Mouse (Mus musculus): ENCODE data around the gene Nepro. TPM values are rescaled to one million over a fixed set of nuclear protein-coding genes. Genes with fewer than 3 reads are reported as not detected.

Nepro gene
- polyA plus RNA-seq, 1 experiment from 2014 or later = 6.8 TPM

DNA sequence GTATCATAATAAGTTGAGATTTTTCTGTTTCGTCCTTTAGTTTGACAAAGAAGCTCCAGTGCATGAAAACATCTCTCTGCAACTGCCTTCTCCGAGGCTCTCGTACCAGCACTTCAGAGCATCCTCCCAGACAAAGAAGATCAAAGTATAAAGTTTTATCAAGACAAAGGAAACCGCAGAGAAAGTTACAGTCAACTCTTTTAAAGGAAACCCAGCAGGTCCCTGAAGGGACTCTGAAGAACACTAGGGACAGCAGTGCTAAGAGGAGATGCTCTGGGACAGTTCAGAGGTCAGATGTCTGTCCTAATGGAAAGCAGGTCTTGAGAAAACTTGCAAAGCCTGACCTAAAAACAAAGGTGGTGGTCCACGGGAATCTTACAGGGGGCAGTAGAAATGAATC, 11.6 kb downstream of the Nepro start:
- Histone ChIP-seq H3K4me1 (replicated peaks) (no peaks in the 10 kb centered on the region), H3K9me3 (replicated peaks) (no peaks in the 10 kb centered on the region), H3K27ac (ENCODE audit: poor library complexity, severe bottlenecking) (no peak overlapping the region), H3K36me3 (peaks cover 83% of the 10 kb centered on the region), H3K4me3 (no peak overlapping the region), H3K9ac (no peak overlapping the region), H3K4me2 (no peak overlapping the region), H3K27me3 (replicated peaks) (no peaks in the 10 kb centered on the region)
- 85% methylated on average over 5 of the region's 5 CpGs for WGBS
- ATAC-seq (ENCODE audit: insufficient number of reproducible peaks, low FRiP score) = no peak

DNA sequence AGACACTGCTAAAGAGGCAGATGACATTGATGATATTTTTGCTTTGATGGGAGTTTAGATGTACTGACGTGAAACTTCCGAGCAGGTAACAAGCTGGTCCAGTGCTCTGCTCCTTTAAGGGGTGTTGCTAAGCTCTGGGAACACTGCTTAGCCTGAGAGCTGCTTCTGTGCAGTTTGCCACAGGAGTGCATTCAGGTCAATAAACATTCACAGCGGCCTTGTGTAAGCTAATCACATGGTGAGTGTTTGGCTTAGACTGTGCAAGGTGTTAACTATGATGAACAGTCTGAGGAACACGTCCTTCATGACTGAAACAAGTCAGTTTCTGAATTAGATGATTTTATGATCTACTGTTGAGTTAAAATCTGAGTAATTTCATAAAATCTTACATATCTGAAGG, 12.0 kb downstream of the Nepro start:
- H3K4me1 ChIP-seq (replicated peaks) = no peaks in the 10 kb centered on the region
- no peak overlapping the region for H3K9ac ChIP-seq
- H3K9me3 ChIP-seq (replicated peaks) = no peaks in the 10 kb centered on the region
- ATAC-seq (ENCODE audit: insufficient number of reproducible peaks, low FRiP score) = no peak
- H3K4me2 ChIP-seq = no peak overlapping the region
- no peak overlapping the region for H3K4me3 ChIP-seq
- 85% methylated on average over 4 of the region's 4 CpGs for WGBS
- no peaks in the 10 kb centered on the region for H3K27me3 ChIP-seq (replicated peaks)
- peaks cover 79% of the 10 kb centered on the region for H3K36me3 ChIP-seq
- no peak overlapping the region for H3K27ac ChIP-seq (ENCODE audit: poor library complexity, severe bottlenecking)

DNA sequence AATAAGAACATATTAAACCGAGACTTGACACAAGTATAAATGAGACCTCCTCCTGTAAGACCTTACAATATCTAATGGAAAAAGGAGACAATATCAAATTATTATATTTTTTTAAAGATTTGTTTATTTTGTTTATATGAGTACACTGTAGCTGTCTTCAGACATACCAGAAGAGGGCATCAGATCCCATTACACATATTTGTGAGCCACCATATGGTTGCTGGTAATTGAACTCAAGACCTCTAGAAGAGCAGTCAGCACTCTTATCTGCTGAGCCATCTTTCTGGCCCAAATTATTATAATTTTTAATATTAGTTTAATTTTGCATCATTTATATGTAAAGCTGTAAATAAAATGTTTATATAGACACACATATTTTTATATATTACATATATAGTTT, 18.7 kb downstream of the Nepro start:
- H3K9me3 ChIP-seq (replicated peaks) = no peaks in the 10 kb centered on the region
- H3K4me1 ChIP-seq (replicated peaks) = peaks cover 8% of the 10 kb centered on the region
- H3K4me2 ChIP-seq = no peak overlapping the region
- no peak overlapping the region for H3K27ac ChIP-seq (ENCODE audit: poor library complexity, severe bottlenecking)
- no peak overlapping the region for H3K9ac ChIP-seq
- ATAC-seq (ENCODE audit: insufficient number of reproducible peaks, low FRiP score) = no peak
- 95% methylated on average over 1 of the region's 1 CpGs for WGBS
- no peaks in the 10 kb centered on the region for H3K27me3 ChIP-seq (replicated peaks)
- no peak overlapping the region for H3K4me3 ChIP-seq
- H3K36me3 ChIP-seq = peaks cover 29% of the 10 kb centered on the region

DNA sequence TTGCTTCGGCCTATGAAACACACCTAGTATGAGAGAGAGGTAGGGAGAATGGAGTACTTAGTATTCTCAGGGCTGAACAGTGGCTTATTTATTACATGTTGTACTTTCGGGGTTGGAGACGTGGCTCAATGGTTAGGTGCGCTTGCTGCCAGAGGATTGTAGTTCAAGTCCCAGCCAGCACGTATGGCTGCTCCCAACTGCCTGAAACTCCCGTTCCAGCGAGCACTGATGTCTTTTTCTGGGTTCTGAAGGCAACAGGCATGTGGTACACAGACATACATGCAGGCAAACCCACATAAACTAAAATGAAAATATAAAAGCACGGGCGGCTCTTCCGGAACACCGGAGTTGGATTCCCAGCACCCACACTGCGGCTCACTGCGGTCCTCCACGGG, 21.4 kb downstream of the Nepro start:
- H3K9ac ChIP-seq = peak overlapping the region; percentile 87
- H3K36me3 ChIP-seq = peaks cover 10% of the 10 kb centered on the region
- WGBS = 7% methylated on average over 14 of the region's 14 CpGs
- ATAC-seq (ENCODE audit: insufficient number of reproducible peaks, low FRiP score) = peak; percentile 12
- peak overlapping the region; percentile 87 for H3K4me2 ChIP-seq
- no peaks in the 10 kb centered on the region for H3K27me3 ChIP-seq (replicated peaks)
- peak overlapping the region; percentile 91 for H3K4me3 ChIP-seq
- H3K9me3 ChIP-seq (replicated peaks) = no peaks in the 10 kb centered on the region
- peaks cover 8% of the 10 kb centered on the region for H3K4me1 ChIP-seq (replicated peaks)
- peak overlapping the region; percentile 97 for H3K27ac ChIP-seq (ENCODE audit: poor library complexity, severe bottlenecking)

DNA sequence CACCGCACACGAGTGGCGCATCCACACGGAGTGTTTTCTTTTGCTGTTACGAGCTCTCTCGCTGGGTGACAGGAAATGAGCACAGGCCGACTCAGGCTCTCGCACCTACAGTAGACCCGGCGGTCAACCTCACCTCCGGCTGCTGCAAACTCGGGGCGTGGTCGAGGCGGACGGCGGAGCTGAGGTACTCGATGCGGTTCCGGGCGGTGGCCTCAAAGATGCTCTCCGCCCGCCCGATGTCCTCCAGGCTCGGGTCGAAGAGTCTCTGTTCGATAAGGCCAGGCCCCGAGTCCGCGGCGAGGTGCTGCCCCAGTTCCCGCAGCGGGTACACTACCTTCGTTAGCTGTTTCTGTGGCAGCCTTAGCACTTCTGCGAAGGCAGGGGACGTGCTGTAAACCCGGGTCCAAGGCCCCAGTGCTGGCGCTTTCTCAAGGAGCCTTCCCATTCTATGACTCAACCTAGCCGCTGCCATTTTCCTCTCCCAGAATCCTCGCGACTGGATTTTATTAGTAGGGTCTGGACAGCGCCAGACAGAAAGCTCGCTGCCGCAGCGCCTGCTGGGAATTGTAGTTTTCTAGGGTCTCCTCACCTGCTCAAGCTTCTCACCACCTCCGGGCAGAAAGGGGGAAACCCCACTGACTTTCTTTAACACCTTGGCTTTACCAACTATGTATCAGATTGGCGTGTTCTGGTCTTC, 21.9 kb downstream of the Nepro start, which contains the start of gene Gtpbp8:
TSS of gene Gtpbp8 (minus strand) at position 498 of the 697 bp plus-strand sequence.
- H3K9me3 ChIP-seq (replicated peaks) = no peaks in the 10 kb centered on the region
- peak; percentile 91 for ATAC-seq (ENCODE audit: insufficient number of reproducible peaks, low FRiP score)

DNA sequence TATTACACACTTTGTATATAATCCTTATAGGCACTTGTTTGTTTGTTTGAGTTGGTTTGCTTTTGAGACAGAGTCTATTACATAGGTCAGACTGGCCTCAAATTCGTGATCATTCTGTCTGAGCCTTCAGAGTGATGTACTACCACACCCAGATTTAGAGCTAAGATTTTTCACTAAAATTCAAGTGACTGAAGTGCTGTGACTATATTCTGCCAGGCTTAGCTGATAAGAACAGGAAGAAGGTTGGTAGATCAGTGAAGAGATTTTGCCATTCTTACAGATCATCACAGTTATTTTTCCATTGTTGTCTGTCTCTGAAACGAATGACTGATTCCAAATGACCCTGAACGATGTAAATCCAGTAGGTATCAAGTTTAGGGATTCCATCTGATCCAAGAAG, 23.9 kb downstream of the Nepro start:
- ATAC-seq (ENCODE audit: insufficient number of reproducible peaks, low FRiP score) = no peak
- H3K9me3 ChIP-seq (replicated peaks) = no peaks in the 10 kb centered on the region
- no peak overlapping the region for H3K4me3 ChIP-seq
- H3K27me3 ChIP-seq (replicated peaks) = no peaks in the 10 kb centered on the region
- WGBS = 54% methylated on average over 3 of the region's 3 CpGs
- H3K4me2 ChIP-seq = no peak overlapping the region
- H3K9ac ChIP-seq = no peak overlapping the region
- no peak overlapping the region for H3K27ac ChIP-seq (ENCODE audit: poor library complexity, severe bottlenecking)
- no peaks in the 10 kb centered on the region for H3K36me3 ChIP-seq
- peaks cover 8% of the 10 kb centered on the region for H3K4me1 ChIP-seq (replicated peaks)

More for the DNA sequence above, 21.9 kb downstream of the Nepro start, which contains the start of gene Gtpbp8:
- H3K9ac ChIP-seq = peak within 1 kb of the TSS; percentile 87
- H3K36me3 ChIP-seq = peaks cover 10% of the 10 kb centered on the region
- H3K4me3 ChIP-seq = peak within 1 kb of the TSS; percentile 91
- no peaks in the 10 kb centered on the region for H3K27me3 ChIP-seq (replicated peaks)
- H3K27ac ChIP-seq (ENCODE audit: poor library complexity, severe bottlenecking) = peak within 1 kb of the TSS; percentile 97
- peaks cover 8% of the 10 kb centered on the region for H3K4me1 ChIP-seq (replicated peaks)
- WGBS = under 1% methylated on average over 47 of the region's 47 CpGs
- H3K4me2 ChIP-seq = peak within 1 kb of the TSS; percentile 87

DNA sequence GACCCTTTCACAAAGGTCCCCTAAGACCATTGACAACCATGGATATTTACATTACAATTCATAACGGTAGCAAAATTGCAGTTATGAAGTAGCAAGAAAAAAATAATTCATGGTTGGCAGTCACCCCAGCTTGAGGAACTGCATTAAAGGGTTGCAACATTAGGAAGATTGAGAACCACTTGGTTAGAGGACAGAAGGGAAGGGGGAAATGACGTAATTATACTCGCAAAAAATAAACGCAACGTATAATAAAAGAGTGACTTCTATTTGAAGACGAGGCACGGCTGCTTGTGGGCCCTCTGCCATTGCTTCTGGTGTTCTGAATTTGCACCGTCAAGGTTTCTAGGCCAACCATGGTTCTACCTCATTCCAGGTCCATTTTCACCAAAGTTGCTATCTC, 33.6 kb downstream of the Nepro start:
- 87% methylated on average over 8 of the region's 8 CpGs for WGBS
- no peak for ATAC-seq (ENCODE audit: insufficient number of reproducible peaks, low FRiP score)
- H3K9ac ChIP-seq = no peak overlapping the region
- no peaks in the 10 kb centered on the region for H3K4me1 ChIP-seq (replicated peaks)
- H3K27me3 ChIP-seq (replicated peaks) = no peaks in the 10 kb centered on the region
- H3K27ac ChIP-seq (ENCODE audit: poor library complexity, severe bottlenecking) = no peak overlapping the region
- no peak overlapping the region for H3K4me2 ChIP-seq
- H3K36me3 ChIP-seq = no peaks in the 10 kb centered on the region
- no peaks in the 10 kb centered on the region for H3K9me3 ChIP-seq (replicated peaks)
- H3K4me3 ChIP-seq = no peak overlapping the region

DNA sequence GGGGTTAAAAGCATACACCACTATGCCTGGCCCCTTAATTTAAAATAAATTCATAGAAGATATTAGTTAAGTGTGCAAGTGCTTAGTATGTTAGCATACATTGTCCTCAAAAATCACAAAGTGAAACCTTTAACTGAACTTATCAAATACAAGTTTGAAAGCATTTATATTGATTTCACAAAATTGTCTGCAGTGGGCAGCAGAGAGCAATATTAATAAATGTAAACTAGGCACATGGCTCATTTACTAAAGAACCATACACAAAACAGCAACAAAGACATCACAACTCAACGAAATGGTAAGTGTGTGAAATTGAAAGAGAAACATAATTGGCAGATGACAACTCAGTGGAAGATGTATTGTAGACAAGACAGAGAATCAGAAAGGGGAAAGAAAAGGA, 37.7 kb downstream of the Nepro start:
- Histone ChIP-seq H3K27ac (ENCODE audit: poor library complexity, severe bottlenecking) (no peak overlapping the region), H3K9ac (no peak overlapping the region), H3K9me3 (replicated peaks) (no peaks in the 10 kb centered on the region), H3K4me3 (no peak overlapping the region), H3K4me2 (no peak overlapping the region), H3K27me3 (replicated peaks) (no peaks in the 10 kb centered on the region), H3K36me3 (no peaks in the 10 kb centered on the region), H3K4me1 (replicated peaks) (no peaks in the 10 kb centered on the region)
- no peak for ATAC-seq (ENCODE audit: insufficient number of reproducible peaks, low FRiP score)
- 62% methylated on average over 1 of the region's 1 CpGs for WGBS

DNA sequence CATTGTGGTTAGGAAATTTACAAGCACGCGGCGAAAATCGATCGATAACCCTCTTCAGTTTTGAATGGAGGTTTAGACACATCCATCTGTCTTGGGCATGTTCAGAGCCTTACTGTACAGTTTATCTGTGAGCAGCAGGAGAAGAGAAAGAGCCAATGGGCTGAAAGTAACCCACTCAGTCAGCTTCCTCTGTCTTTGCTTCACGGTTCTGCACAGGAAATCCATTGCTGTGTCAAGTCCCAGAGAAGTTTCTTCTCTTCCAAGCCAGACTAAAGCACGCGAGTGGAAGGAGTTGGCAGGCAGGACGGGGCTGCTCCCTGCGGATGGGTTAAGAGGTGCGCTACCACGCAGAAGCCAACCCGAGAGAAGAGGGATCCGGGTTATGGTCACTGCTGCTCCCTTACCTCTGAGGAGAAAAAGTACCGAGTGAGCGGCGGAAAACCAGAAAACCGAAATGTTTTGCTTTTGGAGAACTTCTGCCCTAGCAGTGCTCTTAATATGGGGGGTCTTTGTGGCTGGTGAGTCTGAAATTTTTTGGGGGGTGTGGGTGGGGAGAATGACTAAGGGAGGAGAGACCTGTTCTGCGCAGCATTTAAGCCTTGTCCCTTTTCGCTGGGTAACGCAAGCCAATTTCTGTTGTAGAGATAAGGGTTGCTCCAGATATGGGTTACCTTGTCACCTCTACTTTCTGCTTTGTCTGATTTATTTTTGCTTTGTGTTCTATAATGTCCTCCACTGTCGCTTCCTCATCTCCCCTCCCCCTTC, 41.6 kb downstream of the Nepro start, which contains the start of gene Cd200r1:
TSS of gene Cd200r1 (plus strand) at position 182 of the 765 bp plus-strand sequence.
- peak within 1 kb of the TSS; percentile 47 for H3K4me2 ChIP-seq
- peak within 1 kb of the TSS; percentile 21; the same call in 1 of the 2 replicates for H3K4me3 ChIP-seq
- no peak within 1 kb of the TSS; the same call in 1 of the 2 replicates for H3K9ac ChIP-seq

DNA sequence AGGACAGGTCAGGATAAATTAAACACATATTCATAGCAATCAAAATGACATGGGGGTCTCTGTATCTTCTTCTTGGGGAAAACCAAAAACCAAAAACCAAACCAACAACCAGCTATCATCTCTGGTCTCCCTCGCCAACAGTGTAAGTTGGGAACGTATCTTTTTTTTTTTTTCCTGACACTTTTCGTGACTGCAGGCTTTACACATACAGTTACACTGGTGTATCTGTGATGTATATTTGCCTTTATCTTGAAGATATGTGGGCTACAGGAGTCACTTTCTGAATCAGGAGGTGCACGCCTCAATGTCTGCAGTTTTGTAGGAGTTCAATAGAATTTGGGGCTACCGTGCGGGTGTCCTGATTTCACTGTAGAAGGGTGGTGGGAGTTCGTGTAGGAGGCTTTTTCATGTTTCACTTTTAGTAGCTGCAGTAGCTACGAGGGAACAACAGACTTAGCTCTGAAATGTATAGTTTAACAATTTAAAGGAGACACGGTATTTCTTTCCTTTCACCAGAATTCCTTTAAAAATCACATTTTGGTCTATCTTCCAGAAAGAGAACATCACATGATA, 42.3 kb downstream of the Nepro start:
- ATAC-seq (ENCODE audit: insufficient number of reproducible peaks, low FRiP score) = no peak
- Histone ChIP-seq H3K27me3 (replicated peaks) (no peaks in the 10 kb centered on the region), H3K4me1 (replicated peaks) (no peaks in the 10 kb centered on the region), H3K4me3 (peak overlapping the region; percentile 21; the same call in 1 of the 2 replicates), H3K4me2 (peak overlapping the region; percentile 47), H3K27ac (ENCODE audit: poor library complexity, severe bottlenecking) (no peak overlapping the region), H3K9me3 (replicated peaks) (no peaks in the 10 kb centered on the region), H3K9ac (no peak overlapping the region), H3K36me3 (no peaks in the 10 kb centered on the region)
- 69% methylated on average over 9 of the region's 9 CpGs for WGBS

More for the DNA sequence above, 41.6 kb downstream of the Nepro start, which contains the start of gene Cd200r1:
- no peaks in the 10 kb centered on the region for H3K9me3 ChIP-seq (replicated peaks)
- 64% methylated on average over 22 of the region's 22 CpGs for WGBS
- ATAC-seq (ENCODE audit: insufficient number of reproducible peaks, low FRiP score) = no peak
- H3K27me3 ChIP-seq (replicated peaks) = no peaks in the 10 kb centered on the region
- no peaks in the 10 kb centered on the region for H3K36me3 ChIP-seq
- no peaks in the 10 kb centered on the region for H3K4me1 ChIP-seq (replicated peaks)
- no peak within 1 kb of the TSS for H3K27ac ChIP-seq (ENCODE audit: poor library complexity, severe bottlenecking)

DNA sequence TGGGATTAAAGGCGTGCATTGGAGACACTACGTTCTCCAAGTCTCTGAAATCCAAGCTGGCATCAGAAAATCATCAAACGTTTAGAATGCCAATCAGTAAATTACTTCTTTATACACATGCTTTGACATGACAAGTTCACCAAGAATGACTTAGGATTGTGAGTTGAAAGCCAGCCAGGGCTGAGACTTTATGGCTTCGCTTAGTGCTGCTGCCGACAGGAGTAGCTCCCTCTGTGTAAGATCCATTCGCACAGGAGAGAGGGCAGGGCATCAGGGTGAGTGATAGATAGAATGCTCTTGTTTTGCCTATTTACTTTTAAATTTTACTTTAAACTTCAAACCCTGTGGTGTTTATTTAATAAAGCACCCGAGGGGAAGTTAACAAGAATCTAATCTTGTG, 43.4 kb downstream of the Nepro start:
- H3K9ac ChIP-seq = no peak overlapping the region
- no peaks in the 10 kb centered on the region for H3K36me3 ChIP-seq
- no peak overlapping the region for H3K4me3 ChIP-seq
- H3K9me3 ChIP-seq (replicated peaks) = no peaks in the 10 kb centered on the region
- ATAC-seq (ENCODE audit: insufficient number of reproducible peaks, low FRiP score) = no peak
- H3K4me1 ChIP-seq (replicated peaks) = no peaks in the 10 kb centered on the region
- H3K4me2 ChIP-seq = no peak overlapping the region
- H3K27ac ChIP-seq (ENCODE audit: poor library complexity, severe bottlenecking) = no peak overlapping the region
- 80% methylated on average over 7 of the region's 7 CpGs for WGBS
- H3K27me3 ChIP-seq (replicated peaks) = no peaks in the 10 kb centered on the region

Measured in heart, embryonic 12.5 days (tissue).